Mouse (Mus musculus) thymus, adult 2 months (tissue): ENCODE measurements around the gene Nek5.

Source experiments
- CTCF ChIP-seq: fragments of 200-500 bp; IDR thresholded peaks from 2 replicates; pipeline ENCODE4 v1.5.1; 2012; ENCODE audit warnings: mild to moderate bottlenecking, control low read depth, low read length, moderate library complexity, borderline replicate concordance; ENCODE audit not compliant: control insufficient read depth, poor library complexity, insufficient read depth; ENCODE audit errors: extremely low read depth
- POLR2A ChIP-seq: fragments of 200-500 bp; IDR thresholded peaks from 2 replicates; pipeline ENCODE4 v1.6.1; 2012; ENCODE audit warnings: mild to moderate bottlenecking, low read length, control low read depth, moderate library complexity; ENCODE audit not compliant: control insufficient read depth, poor library complexity, insufficient read depth; ENCODE audit errors: extremely low read depth

DNA sequence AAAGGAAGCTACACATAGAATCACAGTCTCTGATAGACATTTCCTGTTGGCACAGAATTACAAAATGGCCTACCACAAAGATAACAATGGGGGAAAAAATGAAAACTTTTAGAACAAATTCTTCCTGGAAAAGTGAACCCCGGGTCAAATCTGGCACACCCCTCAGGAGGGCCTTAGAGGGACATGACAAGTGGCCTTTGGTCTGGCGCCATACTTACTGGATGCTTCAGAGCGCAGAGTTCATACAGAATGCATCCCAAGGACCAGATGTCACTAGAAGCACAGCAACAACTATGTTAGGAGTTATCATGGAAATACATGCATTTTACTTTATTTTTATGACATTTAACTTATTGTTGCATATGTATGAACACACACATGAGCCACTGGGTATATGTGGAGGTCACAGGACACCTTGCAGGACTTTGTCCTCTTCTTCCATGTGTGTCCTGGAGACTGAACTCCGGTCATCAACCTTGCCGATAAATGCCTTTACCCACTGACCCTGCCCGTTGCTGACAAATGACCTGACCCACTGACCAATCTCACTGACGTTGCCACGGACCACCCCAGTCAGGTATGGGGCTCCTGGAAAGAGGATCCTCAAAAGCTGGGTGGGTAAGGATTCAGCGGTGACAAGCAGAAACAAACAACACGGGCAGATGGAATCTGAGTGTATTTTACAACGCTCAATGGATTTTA is 24.9 kb upstream of the Nek5 start:
- no peak for TF ChIP-seq POLR2A
- TF ChIP-seq CTCF = no peak
